Mouse (Mus musculus): ENCODE measurements around the gene Zkscan1. TPM values are rescaled to one million over a fixed set of nuclear protein-coding genes. Genes with fewer than 3 reads are reported as not detected.
"Not testable (repeated sequence)": the region's sequence is repeated elsewhere in the genome, so short reads cannot be mapped to it uniquely, and the experiment has no call there.

Gene Zkscan1
- polyA plus RNA-seq (2016; fragmentation: Nextera tagmentation; extraction: Ambion mirVana): 15.6 and 15.8 TPM in 2 replicates

- Histone ChIP-seq H3K36me3 (peaks cover 17% of the 10 kb centered on the region; the same call in 1 of the 2 replicates), H3K9me3 (no peaks in the 10 kb centered on the region), H3K4me1 (no peaks in the 10 kb centered on the region), H3K4me3 (peak within 1 kb of the TSS; percentile 96), H3K27ac (peak within 1 kb of the TSS; percentile 96), H3K27me3 (ENCODE audit: insufficient read depth, poor library complexity, severe bottlenecking) (no peaks in the 10 kb centered on the region)
- under 1% methylated on average over 27 of the region's 27 CpGs for WGBS
- DNase-seq (ENCODE audit: low spot score): peak; percentile 95
Measured at GRCm38 (mm10) chr5:138084996-138085395, at the start of gene Zkscan1. Gene Zkscan1 (plus strand): TSS chr5:138085084.

DNA sequence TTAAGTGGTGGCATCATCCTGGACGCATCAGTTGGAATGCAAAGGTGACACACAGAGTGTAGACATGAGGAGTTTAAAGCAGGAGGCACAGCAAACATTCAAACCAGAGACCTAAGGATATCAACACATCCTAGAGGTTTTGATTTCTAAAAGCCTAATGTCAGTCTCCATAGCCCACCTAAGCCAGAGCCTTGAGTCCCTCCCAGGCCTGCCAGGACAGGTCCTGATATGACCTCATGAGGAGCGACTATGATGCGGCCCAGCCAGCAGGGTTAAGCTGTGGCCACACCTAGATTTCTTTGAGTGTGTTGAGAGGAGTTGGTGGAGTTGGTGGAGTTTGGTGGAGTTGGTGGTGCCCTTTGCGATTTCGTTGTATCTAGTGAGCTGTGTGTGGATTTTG lies 32.0 kb upstream of the Zkscan1 start, which contains the start of gene Smok3c:
TSS of gene Smok3c (plus strand) at position 301 of the 400 bp plus-strand sequence.
- no CpG with 5 or more reads among the region's 5 CpGs for WGBS
- H3K4me1 ChIP-seq; H3K27ac ChIP-seq; DNase-seq (ENCODE audit: low spot score); H3K36me3 ChIP-seq; H3K4me3 ChIP-seq; H3K9me3 ChIP-seq; H3K27me3 ChIP-seq (ENCODE audit: insufficient read depth, poor library complexity, severe bottlenecking): not testable (repeated sequence)

DNA sequence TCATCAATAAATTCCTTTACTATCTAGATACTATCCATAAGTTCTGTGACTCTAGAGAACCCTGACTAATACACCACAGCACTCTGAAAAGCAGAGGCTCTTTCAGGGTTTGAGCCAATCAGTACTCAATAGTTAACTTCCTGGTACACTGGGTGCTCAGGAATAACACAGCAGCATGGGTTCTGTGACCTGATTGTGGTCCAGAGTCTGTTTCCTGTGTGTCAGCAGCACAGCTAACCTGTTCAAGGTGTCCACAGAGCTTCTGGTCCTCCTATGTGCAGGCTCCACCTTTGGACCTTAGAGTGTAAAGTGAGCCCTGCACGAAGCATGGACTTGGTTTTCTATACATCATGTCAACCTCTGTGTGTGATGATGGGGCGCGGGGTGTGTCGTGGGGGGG lies 11.1 kb upstream of the Zkscan1 start:
- Histone ChIP-seq H3K27ac (no peak overlapping the region), H3K27me3 (ENCODE audit: insufficient read depth, poor library complexity, severe bottlenecking) (no peaks in the 10 kb centered on the region), H3K4me3 (no peak overlapping the region), H3K4me1 (no peaks in the 10 kb centered on the region), H3K36me3 (no peaks in the 10 kb centered on the region), H3K9me3 (no peaks in the 10 kb centered on the region)
- 83% methylated on average over 4 of the region's 4 CpGs for WGBS
- no peak for DNase-seq (ENCODE audit: low spot score)

DNA sequence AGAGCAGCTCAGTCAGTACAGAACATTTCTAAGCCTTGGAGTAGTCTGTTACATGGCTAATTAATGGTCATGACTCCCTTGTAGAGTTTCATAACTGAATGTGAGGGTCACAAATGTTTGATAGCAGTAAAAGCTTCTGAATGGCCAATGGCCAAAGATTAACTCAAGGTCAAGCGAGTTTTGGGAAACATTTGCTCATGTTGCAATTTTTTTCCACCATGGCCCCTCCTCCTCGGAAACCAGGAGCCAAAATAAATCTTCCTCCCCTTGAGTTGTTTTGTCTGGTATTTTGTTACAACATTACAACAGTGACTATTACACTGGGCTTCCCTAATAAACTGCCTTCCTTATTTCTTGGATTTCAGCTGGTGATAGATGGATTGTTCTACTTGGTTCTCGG lies 9.2 kb upstream of the Zkscan1 start:
- Histone ChIP-seq H3K27me3 (ENCODE audit: insufficient read depth, poor library complexity, severe bottlenecking) (no peaks in the 10 kb centered on the region), H3K27ac (no peak overlapping the region), H3K4me3 (no peak overlapping the region), H3K36me3 (no peaks in the 10 kb centered on the region), H3K9me3 (no peaks in the 10 kb centered on the region), H3K4me1 (no peaks in the 10 kb centered on the region)
- DNase-seq (ENCODE audit: low spot score): no peak
- 71% methylated on average over 3 of the region's 3 CpGs for WGBS

DNA sequence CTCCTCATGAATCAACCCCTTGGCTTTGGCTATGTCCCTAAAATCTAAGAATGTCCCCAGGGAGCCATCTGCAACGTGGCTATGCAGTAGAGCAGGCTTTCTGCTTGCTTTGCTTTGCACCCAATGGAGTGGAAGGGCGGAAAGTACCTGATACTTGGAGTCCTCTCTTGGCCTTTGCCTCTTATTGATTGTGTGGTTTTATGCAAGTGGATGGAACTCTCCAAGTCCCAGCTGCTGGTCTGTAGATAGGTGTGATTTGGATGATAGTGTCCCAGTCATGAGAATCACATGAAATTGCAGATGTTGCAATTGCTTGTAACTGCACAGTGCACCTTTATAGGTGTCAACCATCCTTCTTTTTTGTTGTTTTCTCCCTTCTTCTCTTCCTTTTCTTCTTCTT lies 8.7 kb upstream of the Zkscan1 start:
- Histone ChIP-seq H3K4me3 (no peak overlapping the region), H3K4me1 (no peaks in the 10 kb centered on the region), H3K9me3 (no peaks in the 10 kb centered on the region), H3K27me3 (ENCODE audit: insufficient read depth, poor library complexity, severe bottlenecking) (no peaks in the 10 kb centered on the region), H3K27ac (no peak overlapping the region), H3K36me3 (no peaks in the 10 kb centered on the region)
- 59% methylated on average over 2 of the region's 2 CpGs for WGBS
- DNase-seq (ENCODE audit: low spot score): no peak

DNA sequence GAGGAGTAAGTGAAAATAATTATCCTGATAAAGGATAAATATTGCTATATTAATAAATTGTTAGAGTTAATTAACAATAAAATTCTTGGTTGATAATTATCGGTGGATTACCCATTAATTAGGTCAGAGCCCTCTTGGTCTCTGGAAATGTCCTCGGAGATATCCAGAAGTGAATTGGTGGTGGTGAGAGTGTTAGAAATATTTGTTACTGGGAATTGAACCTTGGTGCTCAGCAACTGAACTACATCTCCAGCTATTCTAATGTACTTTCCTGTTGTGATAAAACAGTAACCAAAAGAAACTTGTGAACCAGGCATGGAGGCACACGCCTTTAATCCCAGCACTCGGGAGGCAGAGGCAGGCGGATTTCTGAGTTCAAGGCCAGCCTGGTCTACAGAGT lies 4.4 kb upstream of the Zkscan1 start:
- DNase-seq (ENCODE audit: low spot score): no peak
- H3K27ac ChIP-seq: no peak overlapping the region

GRCm38 (mm10) chr5:138081446-138081845 lies 3.4 kb upstream of the Zkscan1 start:
- no peak for DNase-seq (ENCODE audit: low spot score)
- Histone ChIP-seq H3K4me1 (no peaks in the 10 kb centered on the region), H3K36me3 (no peaks in the 10 kb centered on the region), H3K9me3 (no peaks in the 10 kb centered on the region), H3K27ac (no peak overlapping the region), H3K4me3 (no peak overlapping the region), H3K27me3 (ENCODE audit: insufficient read depth, poor library complexity, severe bottlenecking) (no peaks in the 10 kb centered on the region)
- WGBS: 77% methylated on average over 9 of the region's 9 CpGs

More for the DNA sequence above, 4.4 kb upstream of the Zkscan1 start:
- no peaks in the 10 kb centered on the region for H3K4me1 ChIP-seq
- H3K27me3 ChIP-seq (ENCODE audit: insufficient read depth, poor library complexity, severe bottlenecking): no peaks in the 10 kb centered on the region
- H3K36me3 ChIP-seq: no peaks in the 10 kb centered on the region
- H3K9me3 ChIP-seq: no peaks in the 10 kb centered on the region
- WGBS: 84% methylated on average over 5 of the region's 5 CpGs
- no peak overlapping the region for H3K4me3 ChIP-seq

- 62% methylated on average over 2 of the region's 2 CpGs for whole genome bisulfite sequencing
- Histone ChIP-seq H3K27ac (no peak overlapping the region), H3K27me3 (ENCODE audit: insufficient read depth, poor library complexity, severe bottlenecking) (no peaks in the 10 kb centered on the region), H3K4me1 (no peaks in the 10 kb centered on the region), H3K36me3 (peaks cover 9% of the 10 kb centered on the region; the same call in 1 of the 2 replicates), H3K4me3 (no peak overlapping the region), H3K9me3 (no peaks in the 10 kb centered on the region)
- no peak for DNase-seq (ENCODE audit: low spot score)
Measured at GRCm38 (mm10) chr5:138083318-138083900, 1.5 kb upstream of the Zkscan1 start.

GRCm38 (mm10) chr5:138083936-138084335 lies 948 bp upstream of the Zkscan1 start:
- Histone ChIP-seq H3K9me3 (no peaks in the 10 kb centered on the region), H3K27ac (no peak overlapping the region), H3K27me3 (ENCODE audit: insufficient read depth, poor library complexity, severe bottlenecking) (no peaks in the 10 kb centered on the region), H3K4me3 (no peak overlapping the region), H3K4me1 (no peaks in the 10 kb centered on the region), H3K36me3 (peaks cover 13% of the 10 kb centered on the region; the same call in 1 of the 2 replicates)
- no peak for DNase-seq (ENCODE audit: low spot score)
- 83% methylated on average over 2 of the region's 2 CpGs for WGBS

DNA sequence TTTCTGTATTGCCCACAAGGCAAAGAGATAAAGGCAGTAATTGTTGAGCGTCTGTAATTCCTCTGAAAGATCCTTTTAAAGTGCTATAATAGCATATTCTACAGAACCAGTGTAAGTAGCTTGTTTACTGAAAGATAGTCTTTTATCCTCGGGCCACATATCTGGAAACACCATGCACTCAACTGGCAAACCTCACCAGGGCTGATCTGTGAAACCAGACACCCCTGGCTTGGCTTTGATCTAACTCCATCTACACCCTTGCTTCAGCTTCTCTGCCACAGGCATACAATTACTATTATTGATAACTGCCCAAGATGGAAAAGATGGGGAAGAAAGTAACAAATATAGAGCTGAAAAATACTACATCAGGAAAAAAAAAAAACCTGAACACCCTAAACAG lies 377 bp upstream of the Zkscan1 start:
- no peaks in the 10 kb centered on the region for H3K27me3 ChIP-seq (ENCODE audit: insufficient read depth, poor library complexity, severe bottlenecking)
- H3K27ac ChIP-seq: peak overlapping the region; percentile 96; the same call in 1 of the 2 replicates
- no peaks in the 10 kb centered on the region for H3K4me1 ChIP-seq
- 50% methylated on average over 2 of the region's 2 CpGs for WGBS
- peak overlapping the region; percentile 96 for H3K4me3 ChIP-seq
- peaks cover 17% of the 10 kb centered on the region; the same call in 1 of the 2 replicates for H3K36me3 ChIP-seq
- no peak for DNase-seq (ENCODE audit: low spot score)
- H3K9me3 ChIP-seq: no peaks in the 10 kb centered on the region

DNA sequence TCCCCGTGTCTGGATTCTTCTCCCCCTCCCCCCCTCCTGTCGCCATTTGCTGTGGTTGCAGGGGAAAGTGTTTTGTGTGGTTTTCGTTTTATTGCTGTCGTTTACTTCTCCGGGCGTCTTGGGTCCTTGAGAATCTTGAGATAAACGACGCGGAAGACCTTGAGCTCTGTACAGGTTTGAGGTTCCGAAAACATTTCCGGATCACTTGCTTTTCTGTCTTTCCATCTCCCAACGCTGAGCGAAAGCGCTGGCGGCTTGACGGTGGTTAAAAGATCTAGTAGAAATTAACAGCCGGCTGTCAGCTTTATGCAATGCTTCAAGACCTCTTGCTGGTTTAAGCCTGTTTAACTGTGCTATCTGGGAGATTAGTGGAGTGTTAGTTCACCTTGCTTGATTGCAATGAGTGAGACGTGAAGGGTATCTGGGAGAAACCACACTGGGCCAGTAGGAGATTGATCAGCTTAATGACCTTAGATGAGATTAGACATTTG lies 582 bp downstream of the Zkscan1 start:
- Histone ChIP-seq H3K4me3 (peak overlapping the region; percentile 96), H3K27ac (peak overlapping the region; percentile 96), H3K36me3 (peaks cover 17% of the 10 kb centered on the region; the same call in 1 of the 2 replicates), H3K4me1 (no peaks in the 10 kb centered on the region), H3K9me3 (no peaks in the 10 kb centered on the region), H3K27me3 (ENCODE audit: insufficient read depth, poor library complexity, severe bottlenecking) (no peaks in the 10 kb centered on the region)
- DNase-seq (ENCODE audit: low spot score): no peak
- WGBS: under 1% methylated on average over 18 of the region's 18 CpGs

DNA sequence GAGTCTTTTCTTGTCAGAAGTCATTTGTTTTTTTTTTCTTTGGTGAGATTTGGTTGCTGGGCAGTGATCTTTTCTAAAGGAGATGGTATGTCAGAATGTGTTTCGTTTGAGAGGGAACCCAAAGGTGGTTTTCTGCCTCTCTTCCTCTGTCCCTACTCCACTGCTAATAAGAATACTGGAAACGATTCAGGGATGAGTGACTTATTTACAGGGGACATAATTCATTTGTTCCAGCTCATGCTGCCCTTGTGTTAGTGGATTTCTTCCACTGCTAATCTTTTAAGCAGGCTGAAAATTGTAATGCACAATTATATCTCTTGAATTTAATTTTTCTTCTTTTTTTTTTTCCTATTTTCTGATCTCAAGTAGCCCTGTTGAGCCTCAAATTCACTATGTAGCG lies 2.0 kb downstream of the Zkscan1 start:
- Histone ChIP-seq H3K27me3 (ENCODE audit: insufficient read depth, poor library complexity, severe bottlenecking) (no peaks in the 10 kb centered on the region), H3K4me3 (0 out of 2 replicates have a peak overlapping the region, but pooled peaks have one; percentile 96), H3K4me1 (no peaks in the 10 kb centered on the region), H3K27ac (no peak overlapping the region), H3K36me3 (peaks cover 19% of the 10 kb centered on the region; the same call in 1 of the 2 replicates), H3K9me3 (no peaks in the 10 kb centered on the region)
- 78% methylated on average over 3 of the region's 3 CpGs for WGBS
- DNase-seq (ENCODE audit: low spot score): no peak

- H3K27me3 ChIP-seq (ENCODE audit: insufficient read depth, poor library complexity, severe bottlenecking): no peaks in the 10 kb centered on the region
- no peak overlapping the region for H3K27ac ChIP-seq
- peaks cover 29% of the 10 kb centered on the region for H3K36me3 ChIP-seq
- no peaks in the 10 kb centered on the region for H3K4me1 ChIP-seq
- 85% methylated on average over 3 of the region's 3 CpGs for WGBS
- DNase-seq (ENCODE audit: low spot score): no peak
- H3K9me3 ChIP-seq: no peaks in the 10 kb centered on the region
- no peak overlapping the region for H3K4me3 ChIP-seq
Measured at GRCm38 (mm10) chr5:138088366-138088765, 3.5 kb downstream of the Zkscan1 start.
